Mouse (Mus musculus) adrenal gland, postnatal 4 days (tissue): Measurements from ENCODE around the gene Lancl3. TPM values are rescaled to one million over a fixed set of nuclear protein-coding genes. Genes with fewer than 3 reads are reported as not detected.

Experiments used
- DNase-seq, 2 experiments: peaks; one replicate each; pipeline ENCODE4 v3.0.0; 2021 to 2022; ENCODE audit warnings: low spot score in 2 of 2, mixed read lengths in 2 of 2
- long read RNA-seq, 2 experiments: library from polyadenylated mRNA; stranded (forward); transcript quantifications; one replicate each; pipeline ENCODE4 v2.0.0; 2021
- total RNA-seq, 2 experiments: library from RNA; stranded (reverse); gene quantifications; 2 replicates each; pipeline ENCODE4 v1.2.3; 2021

The Lancl3 gene
- total RNA-seq, result 1 to 10 TPM; 2.1 to 2.6 TPM
- long read RNA-seq, experiment 1, partial matches to known transcripts, result 1 of 1 reads
- long read RNA-seq, experiment 1, other reads (novel, unspliced or antisense), result 0 of 1 reads
- long read RNA-seq, experiment 2, partial matches to known transcripts, result 0 of 2 reads
- long read RNA-seq, experiment 2, other reads (novel, unspliced or antisense), result 0 of 2 reads

GRCm38 (mm10) chrX:9199761-9200371 is at the start of gene Lancl3:
Gene Lancl3 (plus strand): TSS chrX:9199902.
- DNase-seq, result peak; percentile 2 to 6

- DNase-seq, result no peak
Measured at GRCm38 (mm10) chrX:9179011-9179410, 20.7 kb upstream of the Lancl3 start.

- DNase-seq, result no peak
Measured at GRCm38 (mm10) chrX:9181570-9181969, 18.1 kb upstream of the Lancl3 start.

- DNase-seq, result peak; percentile 5 to 14
Measured at GRCm38 (mm10) chrX:9200380-9200917, 747 bp downstream of the Lancl3 start.

GRCm38 (mm10) chrX:9201954-9202353 is 2.3 kb downstream of the Lancl3 start:
- DNase-seq, result no peak

GRCm38 (mm10) chrX:9202781-9203405 is 3.2 kb downstream of the Lancl3 start:
- DNase-seq, result no peak

GRCm38 (mm10) chrX:9205121-9205520 is 5.4 kb downstream of the Lancl3 start:
- DNase-seq, result no peak

- DNase-seq, result no peak
Measured at GRCm38 (mm10) chrX:9216244-9216643, 16.5 kb downstream of the Lancl3 start.

- no peak for DNase-seq
Measured at GRCm38 (mm10) chrX:9219570-9219969, 19.9 kb downstream of the Lancl3 start.

- DNase-seq, result peak in 1 of 2 experiments; percentile 10
Measured at GRCm38 (mm10) chrX:9221206-9221605, 21.5 kb downstream of the Lancl3 start.

GRCm38 (mm10) chrX:9221736-9222135 is 22.0 kb downstream of the Lancl3 start:
- no peak for DNase-seq

- DNase-seq, result no peak
Measured at GRCm38 (mm10) chrX:9222412-9223221, 22.9 kb downstream of the Lancl3 start.

GRCm38 (mm10) chrX:9227105-9227504 is 27.4 kb downstream of the Lancl3 start:
- DNase-seq, result no peak

GRCm38 (mm10) chrX:9240737-9241591 is 41.3 kb downstream of the Lancl3 start:
- no peak for DNase-seq

- DNase-seq, result no peak
Measured at GRCm38 (mm10) chrX:9243381-9243864, 43.7 kb downstream of the Lancl3 start.

GRCm38 (mm10) chrX:9244603-9245336 is 45.1 kb downstream of the Lancl3 start:
- DNase-seq, result no peak

GRCm38 (mm10) chrX:9248911-9249310 is 49.2 kb downstream of the Lancl3 start:
- DNase-seq, result no peak

GRCm38 (mm10) chrX:9253990-9254389 is 54.3 kb downstream of the Lancl3 start:
- no peak for DNase-seq

GRCm38 (mm10) chrX:9254901-9255300 is 55.2 kb downstream of the Lancl3 start:
- DNase-seq, result no peak

- no peak for DNase-seq
Measured at GRCm38 (mm10) chrX:9256766-9257165, 57.1 kb downstream of the Lancl3 start, which contains the start of gene Gm14862. Gene Gm14862 (minus strand): TSS chrX:9256899.
